Mouse (Mus musculus) intestine, embryonic 14.5 days (tissue): ENCODE results near the gene Rock2. TPM values are rescaled to one million over a fixed set of nuclear protein-coding genes. Genes with fewer than 3 reads are reported as not detected.

ENCODE experiments used
- ATAC-seq: fragments of 200-750 bp; cut with Nextera tagmentation; replicated peaks from 2 replicates; pipeline ENCODE4 v1.8.0; 2017; ENCODE audit warnings: low read depth, moderate number of reproducible peaks, moderate TSS enrichment, moderate library complexity; ENCODE audit not compliant: low FRiP score, low TSS enrichment
- DNase-seq: peaks from one replicate; pipeline ENCODE4 v3.0.0-alpha.2; 2018; ENCODE audit warnings: low spot score
- H3K27ac ChIP-seq: fragments of 300-500 bp; sonication (generic); 2 replicates; pipeline ENCODE4 v1.5.1; 2014; ENCODE audit warnings: low read depth, mild to moderate bottlenecking, control low read depth
- H3K27me3 ChIP-seq: fragments of 300-500 bp; sonication (generic); replicated peaks from 2 replicates; pipeline ENCODE4 v1.6.1; 2014; ENCODE audit warnings: low read length, control low read depth; ENCODE audit not compliant: control insufficient read depth, insufficient read depth
- H3K36me3 ChIP-seq: fragments of 300-500 bp; sonication (generic); 2 replicates; pipeline ENCODE4 v1.6.1; 2014; ENCODE audit warnings: low read length, control low read depth; ENCODE audit not compliant: control insufficient read depth, insufficient read depth
- H3K4me1 ChIP-seq: fragments of 300-500 bp; sonication (generic); replicated peaks from 2 replicates; pipeline ENCODE4 v1.6.1; 2014; ENCODE audit warnings: low read length, control low read depth, mixed read lengths; ENCODE audit not compliant: control insufficient read depth, insufficient read depth
- H3K4me2 ChIP-seq: fragments of 300-500 bp; sonication (generic); 2 replicates; pipeline ENCODE4 v1.6.1; 2014; ENCODE audit warnings: low read length
- H3K4me3 ChIP-seq: fragments of 300-500 bp; sonication (generic); 2 replicates; pipeline ENCODE4 v1.5.1; 2014; ENCODE audit warnings: low read depth, low read length, control low read depth, mixed read lengths
- H3K9ac ChIP-seq: fragments of 300-500 bp; sonication (generic); 2 replicates; pipeline ENCODE4 v1.6.1; 2014; ENCODE audit warnings: mild to moderate bottlenecking, low read length
- H3K9me3 ChIP-seq: fragments of 300-500 bp; sonication (generic); 2 replicates; pipeline ENCODE4 v1.6.1; 2016; ENCODE audit warnings: low read length, control low read depth; ENCODE audit not compliant: control insufficient read depth
- WGBS: fragments of 180-500 bp; shearing (Covaris S2); extraction: QIAGEN DNeasy Blood & Tissue Kit; methylation state at CpG from one replicate; pipeline ENCODE4 v1.1.7; 2014; 5-methylcytosine and 5-hydroxymethylcytosine counted together
- polyA plus RNA-seq: library from polyadenylated mRNA; unstranded; fragments of >200 nt; fragmentation: Nextera tagmentation; extraction: Ambion mirVana; gene quantifications from 2 replicates; pipeline ENCODE4 v1.2.1, GENCODE M21; 2014

The Rock2 gene
- 20.1 and 20.7 TPM in 2 replicates for polyA plus RNA-seq

DNA sequence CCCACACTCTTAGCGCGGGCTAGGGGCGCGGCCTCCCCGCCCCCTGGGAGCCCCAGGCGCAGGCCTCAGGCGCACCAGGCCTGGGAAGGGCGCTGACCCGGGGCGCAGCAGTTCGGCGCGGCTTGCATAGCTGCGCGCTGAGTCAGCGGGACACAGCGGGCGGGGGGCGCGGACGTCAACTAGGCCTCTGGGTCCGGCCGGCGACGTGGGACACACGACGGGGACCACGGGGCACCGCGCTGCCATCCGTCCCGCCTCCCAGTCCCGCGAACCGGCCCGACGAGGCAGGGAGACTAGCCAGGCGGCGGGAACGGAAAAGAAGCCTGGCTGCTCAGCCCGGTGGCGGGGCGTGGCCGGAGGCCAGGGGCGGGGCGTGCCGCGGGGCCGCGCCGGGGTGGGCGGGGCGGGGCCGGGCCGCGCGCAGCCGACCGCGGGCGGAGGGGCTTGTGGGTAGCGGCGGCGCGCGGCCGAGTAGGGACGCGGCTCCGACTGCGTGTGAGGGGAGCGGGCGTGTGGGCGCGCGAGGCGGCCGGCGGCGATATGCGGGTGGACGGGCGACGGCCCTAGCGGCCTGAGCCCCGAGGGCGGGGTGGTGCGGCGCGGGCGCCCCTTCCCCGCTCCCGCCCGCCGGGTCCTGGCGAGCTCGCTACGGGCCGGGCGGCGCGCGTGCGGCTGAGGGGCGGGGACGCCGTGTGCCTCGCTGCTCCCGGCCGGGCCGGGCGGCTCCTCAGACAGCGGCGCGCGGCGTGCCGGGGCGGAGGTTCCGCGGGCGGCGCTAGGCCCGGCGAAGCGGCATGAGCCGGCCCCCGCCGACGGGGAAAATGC lies at the start of gene Rock2:
Rock2 (plus strand) TSS at position 500 of the 825 bp plus-strand sequence.
- ATAC-seq (peak; percentile 95), DNase-seq (peak; percentile 94)
- Histone ChIP-seq H3K27ac (peak within 1 kb of the TSS; percentile 98), H3K36me3 (no peaks in the 10 kb centered on the region), H3K27me3 (no peaks in the 10 kb centered on the region), H3K9me3 (no peaks in the 10 kb centered on the region), H3K4me3 (peak within 1 kb of the TSS; percentile 89), H3K9ac (peak within 1 kb of the TSS; percentile 90), H3K4me1 (peaks cover 29% of the 10 kb centered on the region), H3K4me2 (peak within 1 kb of the TSS; percentile 91)
- WGBS, result under 1% methylated on average over 95 of the region's 130 CpGs

DNA sequence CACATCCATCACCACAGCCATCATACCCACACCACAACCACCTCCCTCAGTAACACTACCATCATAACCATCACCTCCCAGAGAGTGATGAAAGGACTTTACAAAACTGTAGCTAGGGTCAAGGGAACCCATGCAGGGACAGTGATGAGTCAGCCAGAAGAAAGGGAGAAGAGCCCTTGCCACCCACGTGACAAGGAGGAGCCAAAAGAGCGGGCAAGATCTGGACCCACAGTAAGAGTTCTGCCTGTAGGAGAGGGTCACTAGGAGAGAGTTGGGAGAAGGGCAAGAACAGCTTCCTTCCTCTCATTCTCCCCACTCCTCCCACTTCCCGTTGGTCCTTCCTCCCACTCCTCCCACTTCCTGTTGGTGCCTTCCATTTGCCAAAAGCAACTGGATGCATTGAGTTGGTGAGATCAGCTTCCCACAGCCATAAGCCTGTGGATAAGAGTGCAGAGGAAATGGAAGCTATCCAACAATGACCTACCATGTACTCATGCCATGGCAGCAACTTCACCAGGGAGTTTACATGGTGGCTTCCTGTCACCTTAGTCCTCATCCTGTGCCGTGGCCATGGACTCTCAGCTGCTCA lies 47.4 kb upstream of the Rock2 start:
- WGBS, result 83% methylated on average over 4 of the region's 4 CpGs
- ATAC-seq, result no peak
- DNase-seq, result no peak
- Histone ChIP-seq H3K9me3 (no peaks in the 10 kb centered on the region), H3K4me3 (no peak overlapping the region), H3K4me1 (peaks cover 16% of the 10 kb centered on the region), H3K27me3 (no peaks in the 10 kb centered on the region), H3K27ac (no peak overlapping the region), H3K9ac (no peak overlapping the region), H3K36me3 (no peaks in the 10 kb centered on the region), H3K4me2 (no peak overlapping the region)

DNA sequence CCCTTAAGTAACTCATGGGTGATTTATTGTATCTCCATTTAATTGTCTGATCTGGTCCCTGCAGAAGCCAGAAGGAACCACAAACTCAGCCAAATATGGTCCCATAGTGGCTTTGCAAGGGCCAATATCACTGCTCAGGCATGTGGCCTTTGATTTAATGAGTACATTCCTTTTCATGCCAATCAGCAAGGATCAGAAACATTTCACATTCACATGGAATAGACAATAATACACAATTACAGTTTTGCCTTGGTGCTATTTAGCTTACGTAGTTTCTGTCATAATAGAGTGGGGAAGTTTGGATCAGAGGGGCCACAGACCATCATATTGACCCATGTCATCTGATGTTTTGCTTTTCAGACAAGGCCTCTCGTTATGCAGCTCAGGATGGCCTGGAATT lies 46.2 kb upstream of the Rock2 start:
- H3K27me3 ChIP-seq, result no peaks in the 10 kb centered on the region
- 63% methylated on average over 2 of the region's 2 CpGs for WGBS
- H3K9ac ChIP-seq, result no peak overlapping the region
- ATAC-seq (no peak), DNase-seq (no peak)
- H3K36me3 ChIP-seq, result no peaks in the 10 kb centered on the region
- no peak overlapping the region for H3K4me2 ChIP-seq
- H3K27ac ChIP-seq, result no peak overlapping the region
- peaks cover 16% of the 10 kb centered on the region for H3K4me1 ChIP-seq
- H3K9me3 ChIP-seq, result no peaks in the 10 kb centered on the region
- no peak overlapping the region for H3K4me3 ChIP-seq

DNA sequence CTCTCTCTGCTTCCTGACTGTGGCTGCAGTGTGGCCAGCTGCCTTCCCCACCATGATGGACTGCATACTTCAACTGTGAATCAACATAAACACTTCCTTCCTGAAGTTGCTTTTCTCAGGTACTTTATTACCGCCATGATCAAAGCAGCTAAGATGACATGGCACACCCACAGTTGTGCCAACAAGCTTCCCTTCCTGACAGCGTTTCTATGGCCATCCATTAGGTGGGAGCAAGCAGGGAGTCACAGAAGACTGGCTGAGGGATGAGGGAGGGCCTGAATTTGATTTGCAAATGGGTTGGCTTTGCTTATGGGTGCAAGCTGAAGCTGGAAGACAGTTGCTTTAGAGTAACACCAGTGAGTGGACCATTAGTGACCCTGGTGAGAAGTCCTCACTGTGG lies 44.9 kb upstream of the Rock2 start:
- Histone ChIP-seq H3K9me3 (no peaks in the 10 kb centered on the region), H3K27me3 (no peaks in the 10 kb centered on the region), H3K4me3 (no peak overlapping the region), H3K9ac (no peak overlapping the region), H3K27ac (no peak overlapping the region), H3K4me2 (no peak overlapping the region), H3K4me1 (peaks cover 16% of the 10 kb centered on the region), H3K36me3 (no peaks in the 10 kb centered on the region)
- DNase-seq, result no peak
- 52% methylated on average over 2 of the region's 2 CpGs for WGBS
- ATAC-seq, result no peak

DNA sequence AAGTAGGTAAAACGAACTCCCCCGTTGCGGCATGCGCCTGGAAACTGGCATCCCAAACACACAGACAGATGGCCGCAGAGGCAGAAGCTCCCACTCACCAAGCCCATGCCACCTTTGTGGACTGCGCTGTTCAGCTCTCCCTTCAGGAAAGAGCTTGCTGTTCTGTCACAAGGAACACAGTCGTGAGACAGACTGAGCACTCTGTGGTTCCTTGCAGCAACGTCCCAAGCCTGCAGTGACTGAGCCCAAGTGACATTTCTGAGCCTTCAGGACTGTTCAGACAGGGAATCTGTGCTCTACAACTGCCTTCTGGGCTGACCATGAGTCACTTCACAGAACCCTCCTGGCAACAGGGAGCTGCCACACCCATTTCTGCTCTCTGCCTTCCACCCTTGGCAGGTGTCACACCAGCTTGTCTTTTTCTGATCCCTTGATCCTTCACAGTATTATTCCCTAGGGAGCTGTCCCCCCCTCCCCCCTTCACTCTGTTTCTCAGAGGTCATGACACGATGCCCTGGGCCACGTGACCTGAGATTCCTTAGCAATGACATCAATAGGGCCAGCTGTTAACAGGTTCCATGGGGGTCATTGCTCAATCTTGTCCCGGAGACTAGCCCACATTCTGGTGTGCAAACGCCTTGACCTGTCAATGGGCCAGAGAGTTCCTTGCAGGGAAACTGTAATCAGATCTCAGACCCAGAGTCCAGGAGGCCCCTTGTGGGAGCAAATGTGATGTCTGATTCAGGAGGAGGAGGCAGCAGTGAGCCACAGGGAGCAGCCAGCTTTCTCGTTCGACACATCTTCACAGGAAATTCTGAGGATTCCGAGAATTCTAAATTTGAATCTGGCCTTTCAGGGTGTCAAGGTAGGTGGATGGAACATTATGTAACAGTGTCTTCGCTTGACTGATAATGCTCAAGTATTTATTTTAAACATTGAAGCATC lies 44.0 kb upstream of the Rock2 start:
- no peaks in the 10 kb centered on the region for H3K36me3 ChIP-seq
- WGBS, result 43% methylated on average over 16 of the region's 16 CpGs
- H3K9ac ChIP-seq, result no peak overlapping the region
- H3K9me3 ChIP-seq, result no peaks in the 10 kb centered on the region
- DNase-seq (peak; percentile 58), ATAC-seq (peak; percentile 67)
- H3K4me1 ChIP-seq, result peaks cover 7% of the 10 kb centered on the region; the same call in 1 of the 2 replicates
- H3K27ac ChIP-seq, result no peak overlapping the region
- H3K27me3 ChIP-seq, result no peaks in the 10 kb centered on the region
- H3K4me2 ChIP-seq, result no peak overlapping the region
- no peak overlapping the region for H3K4me3 ChIP-seq

DNA sequence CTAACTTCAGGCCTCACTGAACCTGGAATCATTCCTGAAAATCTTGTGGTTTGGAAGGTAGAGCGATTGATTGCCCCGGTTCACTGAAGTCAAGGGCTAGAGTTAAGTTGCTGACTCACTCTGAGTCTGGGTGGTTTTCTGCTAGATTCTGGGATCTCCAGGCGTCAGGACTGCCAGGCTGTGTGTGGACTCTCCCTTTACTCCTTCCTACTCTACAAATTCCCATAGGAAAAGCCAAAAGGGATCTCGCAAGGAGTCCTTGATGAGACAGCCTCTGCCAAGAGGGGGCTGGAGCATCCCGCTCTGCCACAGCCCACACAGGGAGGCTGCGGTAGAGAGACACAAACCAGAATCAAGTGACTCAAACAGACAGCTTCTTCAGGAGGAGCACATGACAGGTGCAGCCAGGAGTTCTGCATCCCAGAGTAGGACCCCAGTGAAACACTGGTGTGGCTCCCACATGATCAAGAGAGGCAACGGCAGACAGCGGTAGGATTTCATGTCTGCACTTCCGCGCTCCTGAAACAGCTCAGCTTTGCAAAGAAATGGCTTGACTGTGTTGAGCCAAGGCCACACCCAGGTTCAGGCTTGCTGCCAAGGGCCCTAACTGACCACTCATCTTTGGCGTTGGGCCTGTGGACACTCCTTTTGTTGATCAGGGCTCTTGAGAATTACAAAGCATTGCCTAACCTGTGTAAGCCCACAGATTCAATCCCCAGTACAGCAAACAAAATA lies 41.1 kb upstream of the Rock2 start:
- H3K9ac ChIP-seq, result no peak overlapping the region
- ATAC-seq, result no peak
- DNase-seq, result no peak

DNA sequence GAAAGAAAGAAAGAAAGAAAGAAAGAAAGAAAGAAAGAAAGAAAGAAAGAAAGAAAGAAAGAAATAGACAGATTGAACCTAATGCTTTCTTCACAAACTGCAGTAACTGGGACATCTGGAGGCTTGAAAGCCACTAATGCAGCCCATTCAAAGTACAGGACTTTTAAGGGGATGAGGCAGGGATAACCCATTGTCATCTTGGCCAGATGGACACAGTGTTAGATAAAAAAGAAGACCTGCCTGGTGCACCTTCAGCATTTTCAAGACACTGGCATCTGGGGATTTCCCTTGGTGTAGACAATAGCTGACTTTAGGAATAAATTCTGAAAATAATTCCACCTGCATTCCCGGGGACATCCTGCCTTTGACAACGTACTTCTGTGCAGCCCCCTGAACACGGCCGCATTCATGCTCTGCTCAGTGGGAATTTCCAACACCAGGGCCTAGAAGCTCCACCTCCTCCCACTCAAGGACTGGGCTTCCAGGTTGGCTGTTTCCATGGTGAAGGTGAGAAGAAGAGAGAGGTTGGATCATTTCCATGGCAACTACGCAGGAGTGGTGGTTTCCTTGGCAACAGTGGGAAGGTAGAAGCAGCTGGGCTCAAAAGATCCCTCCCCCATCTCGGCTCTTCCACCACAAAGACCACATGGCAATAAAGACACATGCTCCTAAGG lies 38.9 kb upstream of the Rock2 start:
- no peak overlapping the region for H3K4me3 ChIP-seq
- no peak overlapping the region for H3K27ac ChIP-seq
- DNase-seq, result no peak
- 34% methylated on average over 6 of the region's 6 CpGs for WGBS
- H3K36me3 ChIP-seq, result no peaks in the 10 kb centered on the region
- peaks cover 5% of the 10 kb centered on the region; the same call in 1 of the 2 replicates for H3K4me1 ChIP-seq
- H3K27me3 ChIP-seq, result no peaks in the 10 kb centered on the region
- ATAC-seq, result no peak
- no peak overlapping the region for H3K9ac ChIP-seq
- no peaks in the 10 kb centered on the region for H3K9me3 ChIP-seq
- no peak overlapping the region for H3K4me2 ChIP-seq

More for the DNA sequence above, 41.1 kb upstream of the Rock2 start:
- Histone ChIP-seq H3K4me1 (peaks cover 6% of the 10 kb centered on the region; the same call in 1 of the 2 replicates), H3K27ac (no peak overlapping the region), H3K4me2 (no peak overlapping the region), H3K36me3 (no peaks in the 10 kb centered on the region), H3K9me3 (no peaks in the 10 kb centered on the region), H3K4me3 (no peak overlapping the region), H3K27me3 (no peaks in the 10 kb centered on the region)
- WGBS, result 70% methylated on average over 11 of the region's 11 CpGs
